Mouse (Mus musculus) B cell, adult 2 months (primary cell): ENCODE results near the gene Rnf207.
A peak's percentile ranks its signal among the peaks of the same experiment; 100 is the strongest.

Source experiments
- DNase-seq, 2 experiments: peaks; one replicate each; pipeline ENCODE4 v3.0.0; 2022

Gene Rnf207

DNA sequence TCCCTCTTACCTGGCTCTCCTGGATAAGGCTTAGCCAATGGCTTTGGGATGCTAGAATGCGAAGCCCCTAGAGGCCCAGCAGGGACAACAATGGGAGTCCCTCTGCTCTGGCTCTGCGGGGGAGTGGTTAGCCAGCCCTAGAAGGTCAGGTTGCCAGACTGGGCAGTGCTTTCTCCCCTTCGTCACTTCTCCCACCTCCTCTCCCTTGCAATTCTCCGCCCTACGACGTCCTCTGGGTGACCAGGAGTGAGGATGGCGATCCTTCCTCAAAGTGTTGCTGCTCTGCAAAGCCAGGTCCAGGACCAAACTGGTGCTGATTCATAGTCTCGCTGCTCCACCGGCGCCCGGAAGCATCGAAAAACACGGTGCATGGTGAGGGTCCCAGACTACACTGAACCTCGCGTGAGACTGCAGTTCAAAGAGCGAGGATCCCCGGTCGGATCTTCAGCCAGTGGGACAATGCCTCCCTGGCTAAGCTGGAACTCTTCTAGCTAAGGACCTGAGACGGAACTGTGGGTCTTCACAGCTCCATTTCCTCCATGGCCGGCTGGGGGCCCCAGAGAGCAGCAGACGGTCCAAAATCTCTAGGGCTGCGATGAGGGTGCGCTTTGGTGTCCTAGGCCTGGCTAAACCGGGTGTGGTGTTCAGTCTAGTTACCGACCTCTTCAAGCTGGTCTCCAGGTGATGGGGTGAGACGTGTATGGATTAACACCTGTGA lies at the start of gene Rnf207:
Gene Rnf207, minus strand, starts transcription at position 477 of the 718 bp plus-strand sequence.
- peak; percentile 72 to 76 for DNase-seq

DNA sequence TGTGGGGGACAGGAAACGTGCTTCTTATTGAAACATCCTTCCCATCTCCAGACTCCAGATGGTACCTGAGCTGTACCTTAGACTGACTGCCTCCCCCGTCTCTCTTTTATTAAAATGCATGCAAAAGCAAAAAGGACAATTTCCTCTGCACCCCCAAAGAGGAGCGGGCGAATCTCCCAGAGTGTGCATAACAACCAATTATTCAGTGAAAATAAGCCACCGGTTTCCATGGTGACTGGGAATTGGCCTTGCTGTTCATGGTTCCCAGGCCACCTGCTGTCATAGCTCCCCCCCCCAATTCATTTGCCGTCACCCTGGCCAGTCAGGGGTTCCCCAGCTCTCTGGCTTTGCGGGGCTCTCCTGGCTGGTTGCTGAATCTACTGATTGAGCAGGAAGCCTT lies 46.4 kb upstream of the Rnf207 start:
- DNase-seq = no peak

DNA sequence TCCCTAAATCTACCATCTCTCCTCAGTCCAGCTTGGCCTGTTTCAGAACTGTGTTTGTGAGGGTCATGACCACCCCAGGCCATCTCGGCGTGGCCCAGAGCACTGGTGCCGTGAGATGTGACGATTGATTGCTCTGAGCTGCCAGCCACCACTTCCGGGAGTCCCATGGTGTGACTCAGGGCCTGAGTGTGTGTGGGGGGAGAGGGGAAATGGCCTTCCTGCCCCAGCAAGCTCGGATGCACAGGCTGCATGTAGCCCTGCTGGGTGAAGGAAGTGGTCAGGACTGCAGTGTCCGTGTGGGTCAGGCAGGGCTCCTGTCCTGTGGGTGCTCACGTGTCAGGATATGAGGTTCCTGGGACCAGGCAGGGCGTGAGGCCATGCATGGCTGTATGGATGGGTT lies 43.4 kb upstream of the Rnf207 start:
- no peak for DNase-seq

DNA sequence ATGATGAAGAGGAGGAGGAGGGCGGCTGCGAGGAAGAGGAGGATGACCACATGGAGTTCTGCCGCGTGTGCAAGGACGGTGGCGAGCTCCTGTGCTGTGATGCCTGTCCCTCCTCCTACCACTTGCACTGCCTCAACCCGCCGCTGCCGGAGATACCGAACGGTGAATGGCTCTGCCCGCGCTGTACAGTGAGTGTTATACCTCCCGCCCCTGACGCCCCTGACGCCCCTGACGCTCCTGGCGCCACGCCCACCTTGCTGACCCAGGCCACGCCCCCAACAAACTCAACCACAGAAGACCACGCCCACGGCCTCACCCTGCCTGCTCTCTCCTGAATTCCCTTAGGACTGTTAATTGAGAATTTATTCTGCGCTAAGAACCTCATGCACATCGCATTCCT lies 42.1 kb upstream of the Rnf207 start:
- peak; percentile 23 to 26 for DNase-seq

DNA sequence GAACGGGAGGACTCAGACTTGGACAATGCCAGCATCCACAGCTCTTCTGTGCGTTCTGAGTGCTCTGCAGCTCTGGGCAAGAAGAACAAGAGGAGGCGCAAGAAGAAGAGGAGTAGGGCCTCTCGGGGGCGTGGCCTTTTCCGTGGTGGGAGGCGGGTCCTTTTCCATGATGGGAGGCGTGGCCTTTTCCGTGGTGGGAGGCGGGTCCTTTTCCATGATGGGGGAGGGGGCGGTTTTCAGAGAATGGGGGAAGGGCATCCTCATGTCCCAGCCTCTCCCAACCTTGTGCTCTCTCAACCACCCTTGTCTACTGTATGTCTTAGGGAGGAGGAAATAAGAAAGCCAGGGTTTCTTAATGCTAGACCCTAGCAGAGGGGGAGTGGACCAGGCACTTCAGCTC lies 40.9 kb upstream of the Rnf207 start:
- DNase-seq = no peak

DNA sequence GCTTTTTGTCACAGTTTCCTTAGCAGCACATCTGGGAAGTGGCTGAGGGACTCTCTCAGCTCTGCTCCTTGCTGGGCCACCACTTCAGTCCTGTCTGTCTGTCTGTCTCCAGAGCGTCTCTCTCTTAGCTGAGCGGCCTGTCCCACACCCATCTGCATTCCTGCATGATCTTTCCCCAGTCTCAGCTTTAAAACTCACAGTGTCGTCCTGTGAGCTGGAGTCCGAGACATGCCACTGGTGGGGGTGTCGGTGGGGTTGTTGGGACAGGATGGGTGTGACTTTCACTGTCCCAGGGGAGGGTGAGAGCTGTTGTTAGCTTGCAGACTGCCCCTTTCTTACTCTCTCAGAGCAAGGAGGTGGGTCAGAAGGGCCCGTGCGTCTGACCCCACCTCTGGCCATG lies 36.9 kb upstream of the Rnf207 start:
- no peak for DNase-seq

DNA sequence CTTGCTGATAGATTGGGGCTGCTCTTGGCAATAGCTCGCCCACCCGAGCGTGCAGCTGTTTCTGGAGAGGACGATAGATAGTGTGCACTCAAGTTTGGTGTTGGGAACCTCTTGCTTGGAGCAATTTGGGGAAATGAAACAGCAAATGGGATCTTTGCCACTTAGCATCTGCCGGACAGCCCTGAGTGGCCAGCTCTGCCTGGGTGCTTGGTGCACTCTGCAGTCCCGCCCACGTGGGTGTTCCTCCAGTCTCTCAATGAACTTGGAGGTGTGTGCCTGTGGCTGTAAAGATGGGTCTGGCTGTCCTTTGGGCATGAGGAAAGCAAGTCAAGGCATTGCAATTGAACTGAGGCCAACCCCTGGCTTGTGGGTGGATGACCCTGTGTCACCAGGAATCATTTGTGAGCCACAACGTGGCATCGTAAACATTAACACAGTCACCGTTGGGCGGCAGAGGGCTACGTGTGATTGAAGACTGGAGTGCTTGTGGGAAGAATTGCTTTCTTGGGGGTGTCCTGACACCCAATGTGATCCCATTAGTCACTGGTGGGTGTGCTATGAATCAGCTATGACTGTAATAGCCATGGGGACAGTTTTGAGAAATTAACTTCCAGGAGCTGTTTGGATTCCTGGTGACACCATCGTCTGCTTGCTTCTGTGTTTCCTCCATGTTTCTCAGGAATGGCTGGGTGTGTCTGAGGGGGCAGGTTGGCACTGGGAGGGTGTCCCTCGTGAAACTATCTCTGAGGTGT lies 35.3 kb upstream of the Rnf207 start:
- DNase-seq = no peak

DNA sequence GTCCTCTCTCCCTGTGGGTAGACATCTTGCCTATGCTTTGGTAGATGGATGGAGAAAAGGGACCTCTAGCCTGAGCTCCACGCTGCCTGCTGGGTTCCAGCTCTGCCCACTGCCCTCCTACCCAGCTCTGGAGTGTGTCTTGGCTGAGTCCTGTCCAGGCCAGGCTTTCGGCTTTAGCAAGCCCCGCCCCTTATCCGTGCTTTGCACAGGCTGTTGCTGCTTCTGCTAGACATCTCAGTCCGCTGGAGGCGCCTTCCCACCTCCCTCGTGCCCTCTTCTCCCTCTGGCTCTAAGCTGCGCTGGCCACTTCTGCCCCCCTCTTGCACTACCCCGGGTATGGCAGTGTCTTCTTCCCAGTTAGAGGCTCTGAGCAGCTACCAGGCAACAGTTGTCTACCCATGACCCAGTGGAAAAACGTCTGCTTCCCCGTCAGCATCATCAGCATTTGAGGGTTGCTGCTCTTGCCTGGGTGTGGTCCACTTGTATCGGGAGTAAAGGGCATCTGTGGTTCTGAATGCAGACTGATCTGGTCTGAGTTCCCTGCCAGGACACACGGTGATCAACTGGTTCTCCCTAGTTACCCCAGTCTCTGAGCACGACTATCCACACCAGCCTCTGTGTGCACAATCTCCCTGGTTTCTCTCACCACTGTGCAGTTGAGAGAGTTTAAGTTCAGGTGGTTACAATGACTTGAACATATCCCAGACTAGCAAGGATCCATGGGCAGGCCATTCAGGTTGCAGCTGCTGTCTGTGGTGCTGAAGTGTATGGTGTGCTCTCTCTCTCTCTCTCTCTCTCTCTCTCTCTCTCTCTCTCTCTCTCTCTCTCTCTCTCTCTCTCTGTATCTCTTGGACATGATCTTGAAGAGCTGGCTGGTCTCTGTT lies 32.9 kb upstream of the Rnf207 start:
- DNase-seq = no peak

DNA sequence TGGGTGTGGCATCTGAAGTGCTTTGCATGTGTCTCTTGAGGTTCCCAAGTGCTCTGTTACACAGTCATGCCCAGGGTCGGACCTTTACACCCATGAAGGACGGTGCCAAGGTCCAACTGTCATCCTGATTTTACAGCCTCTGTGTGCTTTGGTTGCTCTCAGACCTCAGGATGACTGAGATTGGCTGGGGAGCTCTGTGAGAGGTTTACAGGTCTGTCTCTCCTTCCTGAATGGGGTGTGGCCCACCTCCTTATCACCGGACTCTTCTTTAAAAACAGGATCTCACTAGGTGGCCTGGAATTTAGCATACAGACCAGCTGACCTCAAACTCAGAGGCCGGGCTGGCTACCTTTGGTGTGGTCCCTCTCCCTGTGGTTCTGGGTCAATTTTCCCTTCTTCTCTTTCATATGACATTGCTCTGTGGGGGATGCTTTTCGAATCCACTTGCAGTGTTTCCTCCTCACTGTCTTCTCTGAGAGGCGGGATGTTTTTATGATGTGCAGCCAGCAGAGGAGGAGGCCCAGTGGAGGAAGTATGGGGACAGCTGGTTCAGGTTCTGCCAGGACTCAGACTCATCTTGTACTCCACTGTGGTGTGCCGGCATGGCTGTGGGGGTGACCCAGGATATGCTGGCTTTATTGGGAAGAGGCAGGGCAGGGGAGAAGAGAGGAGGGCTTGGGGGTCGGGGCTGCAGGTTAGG lies 32.1 kb upstream of the Rnf207 start:
- DNase-seq = no peak

DNA sequence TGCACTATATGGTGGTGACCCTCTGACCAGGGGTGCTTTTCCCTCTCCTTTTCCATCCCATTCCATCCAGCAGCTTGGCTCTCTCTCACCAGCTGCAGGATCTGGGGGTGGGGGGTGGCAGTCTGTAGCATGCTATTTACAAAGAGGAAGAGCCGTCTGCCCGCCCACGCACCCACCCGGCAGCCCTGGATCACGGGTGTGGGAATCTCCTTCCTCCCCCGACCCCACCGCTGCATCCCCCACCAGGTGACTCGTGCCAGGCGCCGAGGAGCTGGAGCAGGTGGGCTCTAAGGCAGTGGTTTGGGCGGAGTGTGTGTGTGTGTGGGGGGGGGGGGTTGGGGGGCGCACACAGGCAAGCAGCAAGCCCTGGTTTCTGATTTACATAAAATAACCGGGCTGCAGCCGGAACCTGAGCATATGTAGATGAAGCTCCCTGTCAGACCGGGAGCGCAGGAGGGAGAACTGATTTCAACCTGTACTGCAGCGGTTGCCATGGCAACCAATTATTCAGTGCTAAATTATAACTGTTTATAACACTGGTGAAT lies 31.1 kb upstream of the Rnf207 start:
- DNase-seq = peak; percentile 22 to 23

DNA sequence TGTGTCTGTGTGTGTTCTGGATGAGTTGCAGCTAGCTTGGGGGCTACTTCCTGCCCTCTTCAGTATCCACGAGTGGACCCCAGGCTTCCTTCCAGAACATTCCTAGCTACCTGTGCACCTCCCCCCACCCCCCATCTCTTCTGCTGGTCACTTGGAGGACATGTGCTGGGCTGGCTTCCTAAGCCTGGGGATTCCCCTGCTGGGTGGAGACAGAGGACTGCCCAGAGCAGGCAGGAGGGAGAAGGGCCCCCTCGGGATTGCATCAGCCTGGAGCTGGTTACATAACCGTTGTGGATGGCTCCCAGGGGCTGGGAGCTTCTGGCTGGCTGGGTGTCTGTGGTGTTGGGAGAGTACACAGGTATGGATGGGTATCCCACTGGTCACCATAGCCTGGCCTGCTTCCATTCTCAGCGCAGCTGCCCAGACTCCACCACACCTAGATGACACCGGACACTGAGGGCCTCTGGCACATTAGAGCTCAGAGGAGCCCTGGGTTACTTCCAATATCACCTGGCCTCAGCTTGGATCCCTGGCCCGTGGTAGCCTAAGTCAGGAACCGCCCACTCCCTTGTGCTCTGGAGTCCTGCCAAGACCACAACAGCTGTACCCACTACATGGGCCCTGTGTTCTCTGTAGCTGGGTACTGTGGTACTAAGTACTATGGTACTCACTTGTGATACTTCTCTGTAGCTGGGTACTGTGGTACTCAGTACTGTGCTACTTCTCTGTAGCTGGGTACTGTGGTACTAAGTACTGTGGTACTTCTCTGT lies 26.5 kb upstream of the Rnf207 start:
- no peak for DNase-seq

DNA sequence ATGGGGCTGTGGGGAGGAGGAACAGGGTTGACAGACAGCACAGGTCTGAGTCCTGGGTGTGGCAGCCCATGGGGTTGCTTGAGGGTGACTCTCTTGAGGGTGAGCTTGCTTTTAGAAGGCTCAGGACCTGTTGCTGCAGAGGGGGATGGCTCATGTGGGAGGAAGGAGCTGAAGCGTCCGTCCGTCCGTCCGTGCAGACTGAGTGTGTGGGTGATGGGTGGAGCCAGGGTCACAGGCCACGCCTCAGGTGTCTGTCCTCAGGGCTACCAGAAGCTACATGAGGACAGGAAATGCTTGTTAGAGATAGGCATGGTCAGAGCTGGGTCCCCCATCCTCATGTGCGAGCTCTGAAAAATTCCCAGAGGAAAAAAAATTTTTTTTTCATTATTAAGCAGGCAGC lies 25.9 kb upstream of the Rnf207 start:
- no peak for DNase-seq

DNA sequence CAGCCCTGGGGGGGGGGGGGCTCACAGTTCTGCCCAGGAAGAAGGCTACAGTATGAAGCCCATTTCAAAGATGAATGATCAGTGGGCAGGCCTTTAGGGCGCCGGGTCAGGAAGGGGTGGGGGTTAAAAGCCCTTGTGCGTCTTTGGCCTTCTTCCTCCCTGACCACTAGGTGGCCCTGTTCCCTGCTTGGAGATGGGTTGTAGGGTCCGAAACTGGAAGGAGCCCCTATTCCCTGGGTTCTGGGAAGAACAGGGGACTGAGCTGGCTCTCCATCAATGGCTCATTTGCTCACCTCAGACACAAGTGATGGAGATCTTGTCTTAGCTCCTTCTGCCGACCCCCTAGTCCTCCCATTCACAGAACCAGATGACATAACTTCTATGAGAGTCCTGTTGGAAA lies 24.5 kb upstream of the Rnf207 start:
- peak; percentile 41 to 49 for DNase-seq

DNA sequence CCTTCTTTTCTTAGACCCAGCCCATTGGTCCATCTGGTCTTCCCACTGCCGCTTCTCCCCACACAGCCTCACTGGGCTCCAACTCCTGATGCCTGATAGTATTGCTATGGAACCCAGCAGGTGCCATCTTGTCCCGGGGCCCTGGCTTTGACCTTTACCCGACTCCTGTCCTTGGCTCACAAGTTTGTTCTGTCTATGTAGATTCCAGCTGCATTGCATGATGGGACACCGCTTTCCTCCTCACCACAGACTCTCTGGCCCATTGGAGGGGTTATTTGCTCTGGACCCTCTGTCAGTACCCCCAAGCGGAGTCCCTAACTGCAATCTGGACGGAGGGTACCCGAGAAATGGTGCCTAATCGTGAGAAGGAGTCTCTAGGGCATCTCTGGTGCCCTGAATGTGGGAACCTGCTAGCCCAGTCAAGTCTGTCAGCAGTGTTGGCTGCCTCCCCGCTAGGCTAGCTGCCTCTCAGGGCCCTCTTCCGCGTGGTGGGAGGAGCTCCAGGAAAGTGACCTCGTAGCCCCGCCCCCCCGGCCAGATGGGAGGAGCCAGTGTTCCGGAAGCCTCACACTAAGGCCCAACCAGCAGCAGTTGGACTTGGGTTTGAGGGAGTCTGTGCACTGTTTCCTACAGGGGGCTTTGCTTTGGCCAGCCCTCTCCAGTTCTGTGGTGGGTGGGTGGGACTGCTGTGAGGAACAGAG lies 21.9 kb upstream of the Rnf207 start:
- DNase-seq = peak; percentile 45 to 47

DNA sequence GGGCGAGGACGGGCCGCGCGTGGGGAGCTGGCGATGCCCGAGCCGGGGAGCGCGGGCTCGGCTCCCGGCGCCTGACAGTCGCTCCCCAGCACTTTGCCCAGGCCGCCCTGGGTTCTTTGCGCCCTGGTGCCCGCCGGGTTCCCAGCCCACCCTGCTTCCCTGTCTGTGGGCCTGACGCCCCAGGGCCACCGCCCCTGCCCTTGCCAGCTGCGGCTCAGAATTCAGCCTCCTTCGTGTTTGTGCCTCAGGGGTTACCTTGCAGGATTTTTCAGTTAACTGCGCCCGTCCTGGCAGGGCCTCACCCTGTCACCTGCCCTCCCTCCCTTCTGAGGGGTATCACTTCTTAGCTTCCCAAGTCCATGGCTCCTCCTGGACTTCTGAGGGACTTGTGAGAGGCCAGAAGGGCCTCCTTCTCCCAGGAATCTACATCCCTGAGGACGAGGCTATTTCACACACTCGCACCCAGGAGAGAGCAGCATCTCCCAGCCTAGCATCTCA lies 20.5 kb upstream of the Rnf207 start:
- DNase-seq = no peak

DNA sequence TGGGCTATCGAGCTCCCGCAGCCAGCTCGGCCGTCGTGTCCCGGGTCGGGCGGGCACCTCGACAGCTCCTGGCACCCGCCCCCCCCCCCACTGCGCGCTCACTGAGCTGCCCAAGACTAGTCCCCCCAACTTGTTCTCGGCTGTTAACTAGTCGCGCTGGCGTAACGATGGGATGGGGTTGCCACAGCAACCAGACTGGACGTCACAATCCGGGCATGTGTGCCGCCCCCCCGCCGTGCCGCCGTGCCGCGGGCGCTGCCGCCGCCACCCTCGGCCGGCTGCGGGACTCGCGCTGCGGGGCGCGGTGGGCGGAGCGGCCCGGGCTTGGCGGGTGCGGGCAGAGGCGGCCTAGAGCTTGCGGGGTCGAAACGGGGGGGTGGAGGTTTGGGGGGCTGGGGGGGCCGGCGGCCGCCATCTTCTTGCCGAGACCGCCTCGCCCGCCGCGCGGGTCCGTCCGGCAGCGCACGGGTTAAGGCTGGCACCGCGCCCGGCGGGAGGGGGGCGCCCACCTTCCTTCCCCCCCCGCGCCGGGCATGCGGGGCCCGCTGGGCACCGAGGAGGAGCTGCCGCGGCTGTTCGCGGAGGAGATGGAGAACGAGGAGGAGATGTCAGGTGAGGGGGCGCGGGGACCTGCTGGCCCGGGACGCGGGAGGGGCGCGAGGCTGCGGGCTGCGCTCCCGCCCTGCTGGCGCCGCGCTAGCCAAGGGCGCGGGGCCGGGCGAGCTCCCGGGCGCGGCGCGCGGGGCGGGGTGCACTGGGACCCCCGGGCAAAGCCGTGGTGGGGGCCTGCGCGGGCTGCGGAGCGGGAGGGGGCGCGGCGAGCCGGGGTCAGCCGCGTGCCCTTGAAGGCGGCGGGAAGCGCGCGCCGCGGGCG lies 19.9 kb upstream of the Rnf207 start, which contains the start of gene Chd5:
Gene Chd5, plus strand, starts transcription at position 233 of the 874 bp plus-strand sequence.
- no peak for DNase-seq

DNA sequence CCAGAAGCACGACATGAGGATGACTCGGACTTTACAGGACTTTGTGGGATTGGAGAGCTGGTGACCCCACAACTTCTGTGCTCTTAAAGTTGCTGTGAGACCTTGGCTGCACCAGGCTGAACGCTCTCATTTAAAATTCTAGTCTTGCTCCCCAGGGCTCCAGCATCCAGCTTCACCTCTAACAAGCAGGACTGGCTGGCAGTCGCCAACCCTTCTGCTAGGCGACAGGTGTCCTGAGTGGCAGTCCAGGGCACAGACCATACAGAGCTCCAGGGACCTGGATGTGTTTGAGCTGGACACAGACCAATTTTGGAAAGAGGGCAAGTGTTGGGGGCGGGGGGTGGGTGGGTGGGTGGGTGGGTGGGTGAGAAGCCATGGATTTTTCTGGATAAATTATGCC lies 19.0 kb upstream of the Rnf207 start:
- no peak for DNase-seq

DNA sequence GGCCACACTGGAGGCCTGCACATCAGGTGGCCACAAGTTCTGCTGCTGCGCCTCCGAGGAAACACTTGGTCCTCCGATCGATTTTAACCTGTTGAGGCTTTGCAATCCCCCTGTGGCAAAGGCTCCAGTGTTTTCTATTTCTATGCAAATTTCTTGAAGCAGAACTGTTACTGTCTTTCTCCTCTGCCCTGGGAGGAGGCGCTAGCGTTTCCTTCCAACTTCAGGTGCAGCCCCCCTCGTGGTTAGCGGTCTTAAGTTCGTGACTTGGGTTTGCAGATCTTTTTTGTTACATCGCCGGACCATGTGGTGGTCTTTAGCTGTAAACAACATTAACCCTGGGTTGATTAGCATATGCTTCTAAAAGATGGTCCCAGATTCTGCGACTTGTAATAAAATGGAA lies 14.8 kb upstream of the Rnf207 start:
- DNase-seq = no peak

DNA sequence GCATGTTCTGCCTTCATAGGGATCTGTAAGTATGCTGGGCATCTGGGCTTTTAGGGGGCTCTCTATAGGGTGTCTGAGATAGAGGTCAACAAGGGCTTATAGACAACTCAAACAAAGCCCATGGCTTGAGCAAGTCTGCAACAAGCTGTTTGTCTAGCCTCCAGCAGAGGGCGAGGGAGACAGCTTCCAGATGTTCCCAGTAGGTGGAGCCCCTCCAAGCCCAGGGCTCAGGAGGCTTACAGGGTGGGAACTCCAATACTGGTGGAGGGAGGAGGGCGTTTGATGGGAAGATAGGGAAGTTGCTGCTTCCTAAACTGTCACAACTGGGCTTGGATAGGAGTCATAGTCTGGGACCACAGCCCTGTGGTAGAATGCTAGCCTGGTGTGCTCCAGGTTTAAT lies 14.2 kb upstream of the Rnf207 start:
- peak; percentile 65 to 70 for DNase-seq

DNA sequence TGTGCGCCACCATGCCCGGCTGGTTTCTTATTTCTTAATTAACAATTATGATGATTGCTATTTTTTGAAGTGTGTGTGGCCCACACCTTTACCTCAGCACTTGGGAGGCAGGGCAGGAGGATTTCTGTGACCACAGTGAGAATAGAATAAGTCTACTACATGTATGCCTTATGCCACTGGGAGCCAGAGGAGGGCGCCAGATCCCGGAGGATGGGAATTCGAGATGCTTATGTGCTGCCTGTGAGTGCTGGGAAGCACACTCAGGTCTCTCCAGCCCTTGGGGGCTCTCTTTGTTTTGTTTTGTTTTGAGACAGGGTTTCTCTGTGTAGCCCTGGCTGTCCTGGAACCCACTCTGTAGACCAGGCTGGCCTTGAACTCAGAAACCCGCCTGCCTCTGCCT lies 9.9 kb upstream of the Rnf207 start:
- DNase-seq = peak; percentile 72 to 75
